Mouse (Mus musculus): ENCODE data around the gene 4930432M17Rik.

GRCm38 (mm10) chr3:121725651-121726050 lies 55.1 kb downstream of the 4930432M17Rik start:
- TF ChIP-seq CTCF (conservative IDR thresholded peaks at IDR 0.05; ENCODE audit: insufficient read depth, insufficient read length, low read depth, low read length): no peak
- no peak for TF ChIP-seq POLR2A (IDR thresholded peaks at IDR 0.05; ENCODE audit: low read depth, low read length)
